Mouse (Mus musculus) G1E-ER4 (cell line): ENCODE measurements around the gene C5ar2. TPM values are rescaled to one million over a fixed set of nuclear protein-coding genes. Genes with fewer than 3 reads are reported as not detected.
A peak's percentile ranks its signal among the peaks of the same experiment; 100 is the strongest.

Source experiments
- GATA1 ChIP-seq: IDR thresholded peaks from one replicate; pipeline ENCODE4 v1.8.0; 2012; ENCODE audit warnings: low read length, inconsistent platforms
- polyA plus RNA-seq: library from polyadenylated mRNA; stranded (reverse); fragments of >175 nt; gene quantifications from 2 replicates; pipeline ENCODE4 v1.2.3, GENCODE M21; 2012

Gene C5ar2
- polyA plus RNA-seq, 1 experiment = 0.08 TPM

DNA sequence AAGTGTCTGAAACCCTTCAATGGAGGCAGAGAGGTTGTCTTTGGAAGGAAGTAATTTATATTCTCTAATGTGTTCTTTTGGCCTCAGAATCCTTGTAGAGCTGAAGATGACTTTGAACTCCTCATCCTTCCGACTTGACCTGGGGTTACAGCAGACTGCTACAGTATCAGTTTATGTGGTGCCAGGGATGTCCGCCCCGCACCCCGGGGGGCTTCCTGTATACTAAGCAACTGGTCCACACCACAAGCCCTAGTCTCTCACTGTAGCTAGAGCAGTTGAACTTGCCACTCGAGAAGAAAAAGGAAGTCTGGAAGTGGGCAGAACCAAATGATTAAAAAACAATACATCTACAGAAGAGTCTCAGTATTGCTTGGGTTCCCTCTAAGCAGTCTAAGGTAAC, 19.9 kb upstream of the C5ar2 start:
- TF ChIP-seq GATA1 = no peak

DNA sequence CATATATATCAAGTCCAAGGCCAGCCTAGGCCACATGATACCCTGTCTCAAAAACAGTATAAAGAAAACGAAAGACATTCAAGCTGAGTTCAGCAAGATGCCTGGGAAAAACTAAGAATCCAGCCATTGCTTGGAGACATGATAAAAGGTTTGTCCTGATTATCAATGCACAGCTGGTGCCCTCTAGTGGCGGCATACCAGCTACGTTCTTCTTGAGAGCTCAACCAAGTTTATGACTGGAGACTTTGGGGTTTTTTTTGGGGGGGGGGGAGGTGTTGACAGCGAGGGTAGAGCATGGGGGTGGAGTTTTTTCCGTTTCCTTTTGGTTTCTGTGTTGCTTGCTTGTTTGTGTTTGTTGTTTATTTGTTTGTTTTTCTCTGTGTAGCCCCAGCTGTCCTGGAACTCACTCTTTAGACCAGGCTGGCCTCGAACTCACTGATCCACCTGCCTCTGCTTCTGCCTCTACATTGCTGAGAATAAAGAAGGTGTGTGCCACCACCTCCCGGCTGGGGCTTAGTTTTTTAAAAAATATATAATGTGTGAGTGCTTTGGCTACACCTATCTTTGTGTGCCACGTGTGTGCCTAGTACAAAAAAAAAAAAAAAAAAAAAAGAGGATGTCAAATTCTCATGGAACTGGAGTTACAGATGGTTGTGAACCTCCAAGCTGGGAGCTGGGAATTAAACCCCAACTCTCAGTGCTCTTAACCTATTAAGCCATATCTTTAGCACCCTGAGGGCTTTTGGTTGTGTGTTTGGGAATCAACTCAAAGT, 19.2 kb upstream of the C5ar2 start:
- no peak for TF ChIP-seq GATA1

DNA sequence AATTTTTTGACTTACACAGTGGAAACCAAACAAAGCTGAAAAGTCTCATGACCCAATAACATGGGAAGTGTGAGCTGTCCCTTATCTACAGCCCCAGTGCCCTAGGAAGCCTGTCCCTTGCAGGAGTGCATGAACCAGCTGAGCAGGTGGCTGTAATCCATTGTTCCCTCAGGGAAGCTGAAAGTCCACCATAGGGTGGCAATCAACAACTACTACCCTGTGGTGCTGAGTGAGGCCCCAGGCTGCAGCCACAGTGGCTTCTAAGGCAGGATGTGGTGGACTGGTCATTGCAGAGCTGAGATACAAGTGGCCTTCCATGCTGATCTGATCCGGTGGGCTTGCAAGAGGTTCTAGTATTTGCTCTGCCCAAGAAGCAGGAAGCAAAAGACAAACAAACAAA, 17.1 kb upstream of the C5ar2 start:
- TF ChIP-seq GATA1 = no peak

DNA sequence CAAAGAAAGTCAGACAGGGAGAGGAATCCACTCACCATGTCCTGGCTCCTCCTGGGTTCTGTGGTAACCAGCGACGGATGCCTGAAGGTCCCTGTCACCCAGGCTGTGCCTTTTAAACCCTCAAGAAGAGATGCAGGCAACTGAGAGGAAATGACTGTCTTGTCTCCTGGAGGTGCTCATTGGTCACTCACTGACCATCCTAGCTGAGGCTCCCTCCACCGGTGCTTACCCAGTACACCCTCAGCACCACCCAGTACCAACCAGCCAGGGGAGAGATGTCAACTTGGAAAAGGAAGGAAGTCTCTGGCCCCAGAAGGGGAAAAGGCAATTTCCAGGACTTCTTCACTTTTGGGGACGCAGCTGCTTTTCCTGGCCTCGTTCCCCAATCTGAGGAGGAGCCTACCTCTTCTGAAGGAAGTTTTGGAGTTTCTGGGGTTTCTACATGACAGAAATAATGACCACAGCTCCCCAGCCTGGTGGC, 15.2 kb upstream of the C5ar2 start, which contains the start of gene C5ar1:
TSS of gene C5ar1 (minus strand) at position 431 of the 481 bp plus-strand sequence.
- no peak for TF ChIP-seq GATA1

DNA sequence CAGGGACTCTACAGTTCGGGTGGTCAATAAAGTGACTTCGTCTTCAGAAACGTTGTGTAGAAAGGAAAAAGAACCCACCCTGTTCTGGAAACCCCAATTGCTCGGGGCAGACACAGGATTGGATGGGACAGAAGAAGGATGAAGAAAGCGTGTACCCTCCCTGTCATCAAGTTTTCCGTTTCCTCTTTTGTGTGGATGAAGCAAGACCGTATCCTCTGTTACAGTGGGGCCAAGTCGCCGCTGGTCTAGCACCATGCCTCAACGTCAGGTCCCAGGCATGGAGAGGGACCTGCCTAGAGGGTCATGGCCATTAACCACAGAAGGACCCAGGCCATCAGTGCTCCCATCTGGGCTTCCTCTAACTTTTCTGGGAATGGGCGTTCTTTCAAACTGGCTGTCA, 13.9 kb upstream of the C5ar2 start:
- TF ChIP-seq GATA1 = no peak

DNA sequence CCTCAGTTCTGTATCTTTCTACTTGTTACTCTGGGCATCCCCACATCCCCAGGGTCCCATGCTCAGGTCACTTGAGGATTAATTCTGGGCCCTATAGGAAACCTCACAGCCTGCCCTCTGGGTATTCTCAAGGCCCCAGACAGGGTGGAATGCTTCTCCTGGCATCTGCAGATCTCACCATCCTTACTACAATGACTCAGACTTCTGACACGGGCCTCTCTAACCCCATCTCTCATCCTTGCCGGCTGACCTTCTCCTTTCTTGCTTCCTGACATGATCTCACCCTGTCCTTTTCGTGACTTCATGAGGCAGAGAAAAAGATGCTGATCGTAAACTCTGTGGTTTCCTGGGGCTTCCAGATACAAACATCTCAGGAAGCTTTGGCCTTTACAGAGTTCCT, 10.2 kb upstream of the C5ar2 start:
- peak; percentile 26 for TF ChIP-seq GATA1

DNA sequence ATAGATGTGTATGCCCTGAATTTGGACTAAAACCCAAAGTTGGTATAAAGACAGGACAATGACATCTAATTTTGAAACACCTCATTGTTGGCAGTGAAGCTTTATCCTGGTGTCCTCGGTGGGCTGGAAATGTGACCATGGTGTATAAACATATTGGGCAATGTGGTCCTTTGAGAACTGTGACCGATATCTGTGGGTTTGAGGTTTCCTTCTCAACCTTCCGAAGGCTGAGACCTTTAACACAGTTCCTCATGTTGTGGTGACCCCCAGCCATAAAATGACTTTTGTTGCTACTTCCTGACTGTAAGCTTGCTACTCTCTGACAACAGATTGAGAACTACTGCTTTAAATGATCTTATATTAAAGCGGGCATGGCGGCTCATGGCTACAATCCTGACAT, 6.7 kb upstream of the C5ar2 start:
- TF ChIP-seq GATA1 = no peak

DNA sequence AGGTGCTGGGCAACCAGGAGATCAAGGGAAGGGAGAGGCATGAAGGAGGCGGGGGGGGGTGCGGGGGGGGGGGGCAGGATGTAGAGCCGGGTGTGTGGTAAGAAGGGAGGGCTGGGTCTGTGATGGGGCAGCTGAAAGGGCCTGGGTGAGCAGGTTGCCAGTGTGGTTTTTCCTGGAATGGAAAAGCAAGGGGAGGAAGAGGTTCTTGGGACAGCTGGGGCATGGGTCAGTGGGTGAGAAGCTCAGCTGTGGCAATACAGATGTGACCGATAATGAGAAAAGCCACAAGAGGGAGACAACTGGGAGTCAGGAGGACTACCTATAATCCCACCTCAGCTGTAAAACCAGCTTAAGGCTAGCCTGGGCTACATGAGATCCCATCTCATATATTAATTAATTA, 2.0 kb upstream of the C5ar2 start:
- TF ChIP-seq GATA1 = no peak

DNA sequence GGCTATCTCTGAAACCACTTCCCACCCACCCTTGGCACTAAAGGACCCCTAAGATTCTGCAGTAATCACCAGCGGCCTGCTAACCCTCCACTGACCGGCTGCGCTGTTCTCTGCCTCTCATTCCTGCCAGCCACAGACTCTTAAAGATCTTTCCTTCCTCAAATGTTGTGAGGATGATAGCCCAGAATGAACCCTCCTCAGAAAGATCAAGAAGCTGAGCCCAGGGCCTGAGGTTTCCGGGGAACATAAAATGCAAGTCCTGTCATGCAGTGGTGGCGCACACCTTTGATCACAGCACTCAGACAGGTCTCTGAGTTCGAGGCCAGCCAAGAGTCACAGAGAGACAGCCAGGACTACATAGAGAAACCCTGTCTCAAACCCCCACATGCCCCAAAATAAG, 1.8 kb downstream of the C5ar2 start:
- no peak for TF ChIP-seq GATA1

DNA sequence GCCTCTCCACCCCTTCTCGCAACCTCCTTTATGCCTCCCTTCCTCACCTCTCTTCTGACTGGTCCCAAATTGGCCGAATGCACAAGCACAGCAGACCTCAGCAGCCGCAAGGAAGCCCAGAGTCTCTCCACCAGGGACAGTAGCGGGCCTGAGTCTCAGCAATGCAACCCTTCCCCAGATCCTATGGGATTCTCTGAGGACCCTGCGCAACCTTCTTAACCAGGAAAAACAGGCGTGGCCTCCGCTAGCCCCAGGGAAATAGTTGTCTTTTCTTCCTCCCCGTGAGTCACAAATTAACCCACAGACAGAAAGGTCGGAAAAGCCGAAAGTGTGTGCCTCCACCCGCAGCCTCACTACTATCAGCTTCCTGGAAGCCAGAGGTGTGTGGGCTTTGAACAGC, 2.2 kb downstream of the C5ar2 start:
- no peak for TF ChIP-seq GATA1

DNA sequence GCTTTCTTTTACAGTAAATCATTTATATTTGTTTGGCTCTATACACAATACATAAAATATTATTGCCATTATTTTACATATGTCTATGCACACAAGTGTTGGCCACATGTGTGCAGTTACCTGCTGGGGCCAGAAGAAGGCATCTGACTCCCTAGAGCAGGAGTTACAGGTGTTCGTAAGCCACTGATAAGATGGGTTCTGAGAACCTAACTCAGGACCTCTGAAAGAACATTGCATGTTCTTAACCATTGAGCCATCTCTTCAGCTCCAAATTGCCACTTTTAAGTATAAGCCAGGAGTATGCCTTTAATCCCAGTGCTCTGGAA, 3.0 kb downstream of the C5ar2 start:
- no peak for TF ChIP-seq GATA1

DNA sequence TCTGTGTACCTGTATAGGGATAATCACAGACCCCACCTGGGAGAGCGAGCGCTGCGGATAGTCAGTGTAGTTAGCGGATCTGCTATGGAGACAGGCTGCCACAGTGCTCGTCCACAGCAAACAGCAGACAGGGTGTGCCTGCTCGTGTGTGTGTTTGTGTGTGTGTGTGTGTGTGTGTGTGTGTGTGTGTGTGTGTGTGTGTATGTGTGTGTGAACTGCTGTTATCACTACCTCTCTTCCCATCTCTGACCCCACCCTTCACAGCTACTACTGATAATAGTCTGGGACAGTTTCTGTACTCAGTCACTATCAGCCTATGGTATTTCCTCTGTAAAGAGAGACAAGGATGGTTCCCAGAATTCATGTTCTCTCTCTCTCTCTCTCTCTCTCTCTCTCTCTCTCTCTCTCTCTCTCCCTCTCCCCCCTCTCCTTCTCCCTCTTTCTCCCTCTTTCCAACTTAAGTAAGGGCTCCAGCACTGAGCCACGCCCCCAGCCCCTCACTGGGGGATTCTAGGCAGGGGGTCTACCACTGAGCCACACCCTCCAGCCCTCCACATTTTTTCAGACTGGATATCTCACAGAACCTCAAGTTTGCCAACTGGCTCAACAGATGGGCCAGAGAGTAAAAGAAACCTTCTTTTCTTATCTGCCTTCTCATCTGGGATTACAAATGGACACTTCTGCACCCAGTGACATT, 3.5 kb downstream of the C5ar2 start:
- TF ChIP-seq GATA1 = peak; percentile 30

DNA sequence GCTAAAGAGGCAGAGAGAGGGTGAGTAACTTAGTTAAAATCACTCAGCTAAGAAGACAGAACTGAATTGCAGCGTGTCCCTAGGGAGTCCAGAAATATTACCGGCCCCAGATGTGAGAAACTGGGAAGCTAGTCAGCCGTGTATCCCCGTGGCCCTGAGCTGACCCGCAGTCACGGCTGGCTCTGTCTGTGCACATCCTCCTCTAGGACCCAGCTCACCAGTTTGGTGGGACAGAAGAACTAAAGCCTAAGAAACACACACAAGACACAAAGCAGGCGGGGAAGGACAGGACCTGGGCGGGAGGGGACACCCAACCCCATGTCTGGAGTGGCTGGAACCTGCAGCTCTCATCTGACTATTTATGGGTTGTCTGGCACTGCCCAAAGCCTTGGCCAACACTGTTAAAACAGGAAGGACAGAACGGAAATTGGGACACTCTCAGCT, 4.4 kb downstream of the C5ar2 start:
- no peak for TF ChIP-seq GATA1

DNA sequence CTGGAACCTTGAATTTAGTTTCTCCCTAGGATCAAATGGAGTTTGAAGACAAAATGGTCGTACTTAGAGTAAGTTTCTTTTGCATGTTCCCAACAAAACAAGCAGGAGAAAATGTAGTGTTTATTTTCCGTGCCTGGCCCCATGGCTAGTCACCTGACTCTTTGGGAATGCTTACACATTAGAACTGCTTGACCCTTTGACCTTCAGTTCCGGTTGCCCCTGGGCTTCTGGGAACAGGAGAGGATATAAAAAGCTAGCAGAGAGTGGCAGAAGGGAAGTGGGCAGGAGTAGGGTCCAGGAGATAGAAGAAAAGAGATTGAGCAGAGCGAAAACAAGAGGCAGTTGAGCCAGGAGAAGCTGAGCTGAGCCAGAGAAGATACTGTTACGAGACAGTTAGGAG, 14.1 kb downstream of the C5ar2 start:
- no peak for TF ChIP-seq GATA1

DNA sequence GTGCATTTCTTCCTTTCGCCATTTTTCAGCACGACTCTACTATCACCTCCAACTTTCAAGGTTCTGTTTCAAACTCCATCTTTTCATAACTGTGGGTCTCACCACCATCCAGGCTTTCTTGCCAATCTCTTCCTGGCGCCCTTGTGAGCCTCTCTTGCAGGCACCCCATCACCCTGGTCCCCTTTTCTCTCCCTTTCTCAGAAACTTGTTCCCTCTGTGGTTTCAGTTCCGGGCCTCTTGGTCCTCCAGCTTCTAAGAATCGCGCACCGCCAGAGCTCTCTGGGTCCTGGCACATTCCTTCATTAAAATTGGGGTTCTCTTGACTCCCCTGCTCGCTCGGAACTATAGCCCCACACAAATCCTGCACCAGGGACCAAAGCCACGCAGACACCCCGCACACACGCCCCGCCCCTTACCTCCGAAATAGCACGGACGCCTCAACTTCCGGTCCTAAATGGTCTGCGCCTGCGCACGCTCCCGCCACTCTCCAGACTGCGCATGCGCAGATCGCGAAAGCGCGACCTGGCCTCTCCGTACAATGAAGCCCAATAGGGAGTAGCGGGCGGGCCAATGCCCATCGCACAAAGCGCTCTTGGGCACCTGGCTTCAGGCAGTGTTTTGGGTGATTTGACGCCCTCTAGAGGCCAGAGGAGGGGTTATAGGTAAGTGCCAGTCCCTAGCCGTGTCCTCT, 22.2 kb downstream of the C5ar2 start, which contains the start of gene Dhx34:
TSS of gene Dhx34 (minus strand) at position 456 of the 691 bp plus-strand sequence.
- TF ChIP-seq GATA1 = no peak

DNA sequence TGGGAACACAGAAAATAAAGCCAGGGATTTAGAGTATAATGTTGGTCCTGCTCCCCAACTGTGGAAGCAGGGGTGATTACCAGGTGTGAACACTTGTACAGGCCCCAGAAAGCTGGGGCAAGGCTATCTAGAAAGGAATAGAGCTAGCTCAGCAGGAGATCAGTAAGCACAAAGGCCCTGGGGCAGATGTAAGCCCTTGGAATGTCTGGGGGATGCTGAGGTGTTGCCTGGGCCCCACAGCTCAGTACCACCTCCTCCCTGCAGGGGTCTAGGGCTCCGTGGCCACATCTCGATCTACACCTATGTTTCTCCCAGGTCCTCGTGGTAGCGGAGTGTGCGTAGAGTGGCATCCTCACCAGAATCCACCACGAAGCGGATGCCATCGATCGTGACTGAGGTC, 30.0 kb downstream of the C5ar2 start:
- TF ChIP-seq GATA1 = no peak

DNA sequence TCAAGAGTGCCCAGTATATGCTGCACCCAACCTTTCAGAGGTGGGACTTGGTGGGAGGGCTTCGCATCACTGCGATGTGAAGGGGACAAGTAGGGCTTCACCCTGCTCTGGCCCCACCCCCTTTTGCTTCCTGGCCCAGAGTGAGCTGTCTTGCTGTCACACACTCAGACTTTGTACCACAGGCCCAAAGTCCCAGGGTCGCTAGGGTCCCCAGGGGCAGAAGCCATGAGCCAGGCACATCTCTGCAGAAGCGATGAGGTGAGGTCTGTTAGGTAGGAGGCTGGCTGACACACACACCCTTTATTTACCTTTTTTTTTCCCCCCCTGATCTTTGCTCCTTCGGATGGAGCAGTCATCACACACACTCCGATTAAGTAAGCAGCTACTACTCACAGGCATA, 30.8 kb downstream of the C5ar2 start:
- TF ChIP-seq GATA1 = no peak
